In genomic region chr8:64820940-64821339, GRCm38 (mm10) we compare ENCODE assay signal across 26 mouse cellular contexts. TPM values are rescaled to one million over a fixed set of nuclear protein-coding genes. Genes with fewer than 3 reads are reported as not detected.
DNase-seq lines count a peak whose midpoint lies in the region; ATAC-seq and TF ChIP-seq lines count a peak whose summit lies in the region.
"Had no signal": no experiment of that assay in that cellular context is flagged by ENCODE, and none has a peak within 500 bp of the region (broad histone marks: within the 10 kb centered on the region; RNA-seq: fewer than 3 reads in every experiment).

No protein-coding gene starts in this region.

- ATAC-seq in megakaryocyte progenitor cell, adult 5-6 weeks (replicated peaks; ENCODE audit: poor library complexity) = peak; percentile 93
- ATAC-seq: forebrain, embryonic 13.5 days; liver, embryonic 12.5 days; midbrain, embryonic 16.5 days had no signal

- TF ChIP-seq POLR2A in heart, adult 2 months (IDR thresholded peaks at IDR 0.05; ENCODE audit: insufficient read depth, low read depth, low read length) = no peak
- no peak for TF ChIP-seq POLR2A in MEL (IDR thresholded peaks at IDR 0.05; ENCODE audit: control insufficient read depth in 1 of 2, insufficient read depth in 1 of 2, low read depth in 1 of 2, low read length in 2 of 2, poor library complexity in 1 of 2)

- peak; percentile 81 for DNase-seq in heart, adult 11 months
- DNase-seq in heart, adult 2 months = no peak
- no peak for DNase-seq in layer of hippocampus, adult 2 months (ENCODE audit: low spot score in 2 of 2)
- DNase-seq in layer of hippocampus, adult 11-12 months (ENCODE audit: low spot score) = no peak
- DNase-seq in MEL (ENCODE audit: low read depth, low spot score) = peak; percentile 34
- DNase-seq in hindbrain, embryonic 10.5 days (ENCODE audit: low spot score) = no peak
- no peak for DNase-seq in cerebellum, adult 9-10 months
- DNase-seq: adrenal gland, adult 8-10 months; cerebellum, adult 18-20 months; cerebellum, postnatal 25 days; embryo, embryonic 11 days; gastrocnemius, adult 2 months; lung, adult 18-20 months; lung, postnatal 10 days; thymus, postnatal 14 days had no signal

- no peak overlapping the region for H3K27ac ChIP-seq in heart, adult 2 months
- 0 out of 2 replicates have a peak overlapping the region, but pooled peaks have one; percentile 18 for H3K27ac ChIP-seq in layer of hippocampus, adult 2 months
- no peak overlapping the region; the same call in 1 of the 2 replicates for H3K27ac ChIP-seq in MEL (ENCODE audit: control insufficient read depth, low read depth, low read length)
- no peak overlapping the region for H3K27ac ChIP-seq in hindbrain, embryonic 10.5 days
- H3K27ac ChIP-seq: embryonic facial prominence, embryonic 13.5 days; forebrain, embryonic 13.5 days; gastrocnemius, adult 2 months; hindbrain, embryonic 13.5 days; limb, embryonic 13.5 days; liver, embryonic 12.5 days; neural tube, embryonic 15.5 days had no signal

- intact Hi-C loops in heart, adult 2 months (cut with DNase I) = no loop called here

- TF ChIP-seq RAD21 in MEL (IDR thresholded peaks at IDR 0.05; ENCODE audit: low read depth, low read length) = no peak

- WGBS in heart, adult 2 months = 84% methylated on average over 4 of the region's 4 CpGs
- 96% methylated on average over 4 of the region's 4 CpGs for WGBS in hindbrain, embryonic 10.5 days

- H3K27me3 ChIP-seq in heart, adult 2 months (ENCODE audit: control insufficient read depth, insufficient read depth, low read length) = no peaks in the 10 kb centered on the region
- no peaks in the 10 kb centered on the region for H3K27me3 ChIP-seq in MEL (ENCODE audit: control insufficient read depth in 1 of 2, insufficient read depth in 2 of 2, low read length in 2 of 2)
- no peaks in the 10 kb centered on the region for H3K27me3 ChIP-seq in hindbrain, embryonic 10.5 days (ENCODE audit: insufficient read depth, poor library complexity, severe bottlenecking)
- H3K27me3 ChIP-seq: CH12.LX; embryonic facial prominence, embryonic 13.5 days; forebrain, embryonic 13.5 days; hindbrain, embryonic 13.5 days; limb, embryonic 13.5 days; liver, embryonic 12.5 days; neural tube, embryonic 15.5 days had no signal

- no peaks in the 10 kb centered on the region for H3K4me1 ChIP-seq in heart, adult 2 months (ENCODE audit: control insufficient read depth, insufficient read depth, low read length)
- no peaks in the 10 kb centered on the region for H3K4me1 ChIP-seq in MEL (ENCODE audit: control insufficient read depth in 1 of 2, insufficient read depth in 2 of 2, low read length in 2 of 2)
- no peaks in the 10 kb centered on the region for H3K4me1 ChIP-seq in hindbrain, embryonic 10.5 days (replicated peaks)
- H3K4me1 ChIP-seq: embryonic facial prominence, embryonic 13.5 days; liver, embryonic 12.5 days; neural tube, embryonic 15.5 days had no signal

- no peak for TF ChIP-seq EP300 in heart, adult 2 months (IDR thresholded peaks at IDR 0.05; ENCODE audit: insufficient read depth, low read depth, low read length)
- no peak for TF ChIP-seq EP300 in MEL (IDR thresholded peaks at IDR 0.05; ENCODE audit: low read depth in 1 of 2, low read length in 2 of 2)

- no peak for TF ChIP-seq CTCF in heart, adult 2 months (IDR thresholded peaks at IDR 0.05)
- TF ChIP-seq CTCF in layer of hippocampus, adult 2 months (conservative IDR thresholded peaks at IDR 0.05) = no peak
- TF ChIP-seq CTCF in MEL (IDR thresholded peaks at IDR 0.05 in 2 of 3, conservative IDR thresholded peaks at IDR 0.05 in 1 of 3; ENCODE audit: control insufficient read depth in 1 of 3, insufficient read depth in 1 of 3, low read depth in 2 of 3, low read length in 3 of 3, poor library complexity in 1 of 3, severe bottlenecking in 1 of 3) = no peak

- no peak overlapping the region for H3K9ac ChIP-seq in heart, adult 2 months (ENCODE audit: low read depth, low read length)
- H3K9ac ChIP-seq in MEL (ENCODE audit: control insufficient read depth, low read depth, low read length, poor library complexity, severe bottlenecking) = no peak overlapping the region
- H3K9ac ChIP-seq: embryonic facial prominence, embryonic 13.5 days; forebrain, embryonic 13.5 days; hindbrain, embryonic 13.5 days; limb, embryonic 13.5 days; liver, embryonic 12.5 days; neural tube, embryonic 15.5 days had no signal

- H3K79me2 ChIP-seq in heart, adult 2 months (replicated peaks; ENCODE audit: control insufficient read depth, insufficient read depth, low read length) = no peaks in the 10 kb centered on the region
- no peaks in the 10 kb centered on the region for H3K79me2 ChIP-seq in MEL (ENCODE audit: control insufficient read depth, insufficient read depth, low read length, poor library complexity)

- no peaks in the 10 kb centered on the region for H3K36me3 ChIP-seq in heart, adult 2 months (ENCODE audit: control insufficient read depth, insufficient read depth, low read length)
- H3K36me3 ChIP-seq in MEL (ENCODE audit: control insufficient read depth in 1 of 2, insufficient read depth in 2 of 2, low read length in 2 of 2) = no peaks in the 10 kb centered on the region; a peak in 2 of 4 replicates
- H3K36me3 ChIP-seq in hindbrain, embryonic 10.5 days = peaks cover 27% of the 10 kb centered on the region

- H3K4me3 ChIP-seq in heart, adult 2 months = no peak overlapping the region
- no peak overlapping the region for H3K4me3 ChIP-seq in layer of hippocampus, adult 2 months
- no peak overlapping the region for H3K4me3 ChIP-seq in MEL (ENCODE audit: control insufficient read depth in 1 of 2, insufficient read depth in 1 of 2, low read depth in 2 of 2, low read length in 2 of 2)
- no peak overlapping the region for H3K4me3 ChIP-seq in hindbrain, embryonic 10.5 days
- H3K4me3 ChIP-seq: embryonic facial prominence, embryonic 13.5 days; erythroblast, embryonic 14.5 days; forebrain, embryonic 13.5 days; gastrocnemius, adult 2 months; hindbrain, embryonic 13.5 days; limb, embryonic 13.5 days; liver, embryonic 12.5 days; neural tube, embryonic 15.5 days had no signal

- H3K9me3 ChIP-seq in MEL (replicated peaks; ENCODE audit: insufficient read depth, low read length) = no peaks in the 10 kb centered on the region
- no peaks in the 10 kb centered on the region for H3K9me3 ChIP-seq in hindbrain, embryonic 10.5 days
- H3K9me3 ChIP-seq: embryonic facial prominence, embryonic 13.5 days; forebrain, embryonic 13.5 days; G1E; hindbrain, embryonic 13.5 days; limb, embryonic 13.5 days; liver, embryonic 12.5 days; neural tube, embryonic 15.5 days had no signal

TF ChIP-seq in MEL, 35 proteins besides CTCF, POLR2A, EP300 and RAD21:
- TF ChIP-seq ZC3H11A (IDR thresholded peaks at IDR 0.05; ENCODE audit: low read depth, low read length) = no peak
- no peak for TF ChIP-seq ZKSCAN1 (IDR thresholded peaks at IDR 0.05; ENCODE audit: low read depth, low read length)
- no peak for TF ChIP-seq ZNF384 (IDR thresholded peaks at IDR 0.05; ENCODE audit: low read depth, low read length)

RNA-seq across cellular contexts. Expression of gene Klhl2, which starts 28.9 kb away (rescaled TPM):
- total RNA-seq in heart, adult 2 months (2021) = 10 to 100 TPM; 14.5 to 19.4 TPM
- 6.0 and 8.1 TPM in 2 replicates for polyA plus RNA-seq in heart, adult 2 months (2012; rRNA removed)
- total RNA-seq in layer of hippocampus, adult 2 months (2021) = 100 to 1,000 TPM; 303 to 323 TPM
- total RNA-seq in MEL (2012; rRNA removed) = 11.1 and 12.1 TPM in 2 replicates
- 10 to 100 TPM in 1 of 2 experiments, not detected in 1; 11.5 TPM for polyA plus RNA-seq in MEL (2012; ENCODE audit: insufficient read depth in 1 of 2, insufficient read length in 2 of 2, low read depth in 1 of 2, low replicate concordance in 2 of 2, missing spikeins in 1 of 2)
- total RNA-seq in megakaryocyte progenitor cell, adult 5-6 weeks (2015) = 10.3 and 13.7 TPM in 2 replicates
- total RNA-seq in megakaryocyte progenitor cell, adult 5-6 weeks (2017) = 13.5 and 13.9 TPM in 2 replicates
- 11.5 and 13.0 TPM in 2 replicates for polyA plus RNA-seq in hindbrain, embryonic 10.5 days (2016; fragmentation: Nextera tagmentation; extraction: Ambion mirVana)

Comparison
In these comparisons a context has a peak if more than half of its experiments do, and no peak if none do; other contexts are left out.
1. DNase-seq: peak in heart, adult 11 months (single experiment) and MEL (single experiment); none in heart, adult 2 months (0 of 2), layer of hippocampus, adult 2 months (0 of 2), layer of hippocampus, adult 11-12 months (single experiment), hindbrain, embryonic 10.5 days (single experiment) and cerebellum, adult 9-10 months (single experiment).
2. RNA of gene Klhl2, which starts 28.9 kb away (total RNA-seq): 303 to 323 TPM in layer of hippocampus, adult 2 months; 14.5 to 19.4 TPM in heart, adult 2 months, 10.3 to 13.9 TPM in megakaryocyte progenitor cell, adult 5-6 weeks and 11.1 to 12.1 TPM in MEL; every median in the first group is over 10 times any median in the second.